Mouse (Mus musculus): ENCODE data around the gene Impg1. TPM values are rescaled to one million over a fixed set of nuclear protein-coding genes. Genes with fewer than 3 reads are reported as not detected.

The Impg1 gene
- total RNA-seq (2015; ENCODE audit: low replicate concordance) (not detected in 2 replicates), total RNA-seq (2017; ENCODE audit: low replicate concordance) (not detected in 2 replicates)

DNA sequence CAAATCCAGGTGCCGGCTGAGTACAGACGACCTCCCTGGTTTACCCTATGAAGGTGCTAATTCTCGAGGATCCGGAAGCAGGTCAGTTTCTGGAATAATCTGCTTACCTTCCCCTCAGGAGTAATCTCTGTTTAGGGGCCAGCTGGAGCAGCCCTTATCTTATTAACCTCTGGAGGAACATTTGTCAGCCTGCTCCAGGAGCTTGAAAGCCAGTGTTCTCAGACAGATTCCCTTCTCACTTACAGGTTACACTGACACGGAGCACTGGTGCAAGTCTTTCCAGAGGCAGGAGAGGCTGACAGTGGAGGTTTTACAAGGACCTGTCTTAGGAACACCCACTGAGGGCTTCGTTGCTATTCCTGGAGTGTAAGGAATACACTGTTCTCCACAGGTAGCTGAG, at the start of gene Impg1:
Gene Impg1 (minus strand): TSS at position 101 of the 400 bp plus-strand sequence.
- no peak for ATAC-seq (replicated peaks; ENCODE audit: low FRiP score, poor library complexity, severe bottlenecking)

DNA sequence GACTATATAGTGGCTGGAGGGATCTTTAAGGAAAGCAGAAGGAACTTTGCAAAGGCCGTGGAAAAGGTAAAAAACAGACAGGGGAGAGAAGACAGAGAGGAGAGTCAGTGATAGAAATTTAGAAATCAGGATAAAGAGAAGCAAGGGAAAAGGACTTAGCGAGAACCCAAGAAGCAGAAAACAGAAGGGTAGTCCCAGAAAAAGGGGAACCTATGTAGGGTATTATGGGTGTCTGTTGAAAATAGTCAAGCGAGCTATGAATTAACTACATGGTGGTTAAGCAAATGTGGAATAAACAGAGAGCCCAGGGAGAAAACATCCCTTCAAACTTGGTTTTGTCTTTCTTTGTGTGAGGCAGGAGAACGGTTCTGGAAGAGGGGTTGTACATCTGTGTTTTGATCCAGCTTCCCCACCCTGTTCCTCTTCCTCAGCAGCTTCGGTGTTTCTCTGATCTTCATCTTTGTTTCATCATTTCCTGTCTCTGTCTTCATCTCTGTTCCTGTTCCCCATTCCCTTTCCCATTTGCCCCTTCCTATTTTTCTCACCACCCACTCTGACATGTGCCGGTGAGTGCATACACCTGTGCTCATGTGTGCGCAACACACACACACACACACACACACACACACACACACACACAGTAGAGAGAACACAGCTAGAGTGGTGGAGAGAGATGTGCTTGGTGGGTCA, 44.3 kb upstream of the Impg1 start:
- no peak for ATAC-seq (replicated peaks; ENCODE audit: low FRiP score, poor library complexity, severe bottlenecking)

DNA sequence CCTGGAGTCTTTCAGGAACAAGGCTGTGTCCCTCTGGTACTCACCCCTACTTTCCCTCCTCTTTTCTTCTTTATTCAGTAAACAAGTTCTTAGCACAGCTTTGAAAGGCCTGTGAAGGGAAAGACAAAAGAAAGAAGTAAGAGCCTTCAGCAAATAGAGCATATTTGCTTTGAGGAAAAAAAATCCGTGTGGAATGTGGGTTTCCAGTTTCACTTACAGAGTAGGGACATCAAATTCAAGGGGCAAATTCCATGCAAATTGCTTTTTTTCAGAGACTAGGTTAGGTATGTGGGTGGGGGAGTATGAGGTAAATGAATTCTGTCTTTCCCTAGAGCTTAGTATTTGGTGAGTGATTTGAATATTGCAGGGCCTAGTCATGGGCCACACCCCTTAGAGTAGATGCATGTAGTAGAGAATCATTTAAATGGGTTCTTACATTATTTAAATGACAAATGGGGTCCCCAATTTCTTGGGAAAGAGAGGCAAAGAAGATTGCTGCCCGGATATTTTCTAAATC, 39.3 kb upstream of the Impg1 start:
- no peak for ATAC-seq (replicated peaks; ENCODE audit: low FRiP score, poor library complexity, severe bottlenecking)

DNA sequence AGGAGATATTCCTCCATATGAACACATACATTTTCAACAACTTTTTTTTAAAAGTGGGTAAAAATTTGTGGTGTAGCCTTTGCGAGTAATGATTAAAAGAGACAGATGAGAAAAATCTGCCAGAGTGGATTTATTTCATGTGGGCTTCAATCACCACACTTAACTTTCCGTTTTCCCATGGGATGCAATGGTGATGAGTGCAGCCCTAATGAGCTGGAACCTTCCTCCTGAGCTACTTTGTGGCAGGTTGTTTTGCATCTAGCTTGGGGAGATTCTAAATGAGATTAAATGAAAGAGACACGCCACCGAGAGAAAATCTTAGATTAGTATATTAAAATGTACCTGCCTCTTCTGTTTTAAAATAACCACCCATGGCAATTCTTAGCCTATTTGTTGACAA, 26.3 kb upstream of the Impg1 start:
- no peak for ATAC-seq (replicated peaks; ENCODE audit: low FRiP score, poor library complexity, severe bottlenecking)

DNA sequence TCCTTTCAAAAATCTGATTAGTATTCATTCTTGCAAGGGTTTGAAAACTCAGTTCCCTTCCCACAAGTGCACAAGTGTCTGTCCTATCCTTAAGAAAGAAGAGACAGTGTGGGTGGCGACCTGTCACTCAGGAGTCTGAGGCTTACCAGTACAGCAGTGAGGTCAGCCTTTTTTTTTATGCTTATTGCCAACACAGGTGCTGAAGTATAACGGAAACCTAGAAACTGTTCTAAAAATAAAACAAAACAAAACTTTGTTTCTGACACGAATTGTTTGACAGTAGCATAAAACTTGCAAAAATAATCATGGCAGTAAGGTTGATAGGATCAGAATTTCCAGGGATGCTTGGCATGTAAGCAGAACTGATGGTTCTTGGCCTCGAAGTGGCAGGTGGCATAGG, 4.9 kb downstream of the Impg1 start:
- ATAC-seq (replicated peaks; ENCODE audit: low FRiP score, poor library complexity, severe bottlenecking) = no peak

DNA sequence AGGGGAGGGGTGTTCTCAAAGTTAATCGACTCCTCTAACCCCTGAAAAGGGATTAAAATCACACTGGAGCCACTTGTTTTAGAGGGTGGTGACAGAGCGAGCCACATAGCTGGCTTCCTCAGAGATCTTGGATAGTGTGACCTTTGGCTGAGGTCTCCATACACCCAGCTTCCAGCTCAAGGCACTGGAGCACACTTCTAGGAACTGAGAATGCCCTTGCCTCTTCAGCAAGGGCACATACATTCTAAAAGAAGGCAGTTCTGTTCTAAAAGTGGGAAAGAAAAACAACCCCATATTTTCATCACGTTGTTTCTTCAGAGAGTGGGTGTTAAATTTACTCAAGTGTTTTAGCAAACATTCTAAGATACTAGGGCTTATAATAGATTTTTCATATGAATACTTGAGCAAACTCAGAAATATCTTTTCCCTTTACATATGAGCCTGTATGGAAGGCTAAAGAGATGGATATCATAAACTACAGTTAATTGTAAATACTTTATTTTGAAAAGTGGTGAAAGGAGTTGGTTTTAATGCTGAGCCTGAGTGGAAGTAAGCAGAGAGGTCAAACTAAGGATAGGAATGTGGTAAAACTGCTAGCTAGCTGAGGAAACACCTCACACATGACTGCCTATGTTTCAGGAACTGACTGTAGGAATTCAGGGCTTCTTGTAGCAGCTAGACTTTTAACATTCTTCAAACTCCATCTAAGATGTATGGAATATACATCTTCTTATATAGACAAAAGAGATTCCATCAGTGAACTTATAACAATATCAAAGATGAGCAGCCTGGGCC, 14.6 kb downstream of the Impg1 start:
- ATAC-seq (replicated peaks; ENCODE audit: low FRiP score, poor library complexity, severe bottlenecking) = no peak

DNA sequence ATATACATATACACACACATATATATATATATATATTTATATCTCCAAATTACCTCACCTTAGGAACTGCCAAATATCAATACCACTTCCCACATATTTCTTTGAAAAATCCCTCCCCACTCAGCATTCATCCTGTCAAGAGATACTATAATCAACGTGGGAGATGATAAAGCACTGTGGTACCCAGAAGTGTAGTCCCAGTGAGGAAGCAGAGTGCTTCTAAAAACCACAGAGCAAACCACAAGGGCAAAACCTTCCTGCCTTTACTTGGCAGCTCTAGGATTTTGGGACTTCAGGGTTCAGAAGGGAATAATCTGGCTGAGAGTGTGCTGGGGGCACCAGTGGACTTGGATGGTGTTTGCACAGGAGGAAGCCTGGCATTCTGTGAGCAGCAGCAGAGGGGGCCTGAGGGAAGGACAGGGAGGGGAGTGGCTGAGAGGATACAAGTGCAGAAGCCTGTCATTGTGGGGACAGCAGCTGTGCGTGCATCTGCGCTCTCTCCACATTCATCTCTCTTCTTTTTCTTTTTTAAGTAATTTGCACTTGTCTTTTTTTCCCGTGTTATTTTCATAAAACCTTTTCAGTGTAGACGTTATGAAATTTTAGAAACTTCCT, 24.1 kb downstream of the Impg1 start:
- ATAC-seq (replicated peaks; ENCODE audit: low FRiP score, poor library complexity, severe bottlenecking) = no peak

DNA sequence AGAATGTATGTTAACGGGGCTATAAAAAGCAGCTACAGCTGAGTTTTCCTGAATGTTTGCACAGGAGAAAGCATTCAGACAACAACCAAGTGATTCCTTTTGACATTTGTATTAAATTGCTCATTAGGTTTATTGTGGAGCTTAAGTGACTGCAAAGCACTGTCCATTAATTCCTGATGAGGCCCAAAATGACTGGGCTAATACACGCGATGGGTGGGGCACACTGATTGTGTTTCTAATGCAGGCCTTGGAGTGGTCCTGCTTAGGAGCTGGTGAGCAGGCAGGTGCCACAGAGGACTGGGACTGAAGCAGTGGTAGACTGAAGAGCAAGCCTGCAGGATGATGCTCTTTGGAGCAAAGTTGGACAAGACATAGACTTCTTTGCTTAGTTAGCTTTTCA, 73.9 kb downstream of the Impg1 start:
- no peak for ATAC-seq (replicated peaks; ENCODE audit: low FRiP score, poor library complexity, severe bottlenecking)

DNA sequence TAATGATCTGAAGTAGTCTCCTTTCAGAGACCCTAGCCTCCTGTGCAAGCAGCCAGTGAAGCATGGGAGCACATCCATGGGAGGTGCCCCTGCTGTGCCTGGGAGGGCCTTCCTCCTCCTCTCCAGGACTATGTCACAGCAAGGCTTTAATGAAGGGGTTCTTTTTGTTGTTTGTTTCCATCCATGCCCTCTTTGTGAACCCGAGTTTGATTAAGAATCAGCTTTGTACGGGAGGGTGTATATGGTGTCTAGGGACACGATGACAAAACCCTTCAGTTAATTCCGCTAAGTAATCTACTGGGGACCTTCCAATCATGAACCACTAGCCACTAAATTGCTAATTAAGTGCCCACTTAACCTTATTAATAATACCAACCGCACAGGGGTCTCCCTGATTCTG, 74.3 kb downstream of the Impg1 start:
- no peak for ATAC-seq (replicated peaks; ENCODE audit: low FRiP score, poor library complexity, severe bottlenecking)

DNA sequence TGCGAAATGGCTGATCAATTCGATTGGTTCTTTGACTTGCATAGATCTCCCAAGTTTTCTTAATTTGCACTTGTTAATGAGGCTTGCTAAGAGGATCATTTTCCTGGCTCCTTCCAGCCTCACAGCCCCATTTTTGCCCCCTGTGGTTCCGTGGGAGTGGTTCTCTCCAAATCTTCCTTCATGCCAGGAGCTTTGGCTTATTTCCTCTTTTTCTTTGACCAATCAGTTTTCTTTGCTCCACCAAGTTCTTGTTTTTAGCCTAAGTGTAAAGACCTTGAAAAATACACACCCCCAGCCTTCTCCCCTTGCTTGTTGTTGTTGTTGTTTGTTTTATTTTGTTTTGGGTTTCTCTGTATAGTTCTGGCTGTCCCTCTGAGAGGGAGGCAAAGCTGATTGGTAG, 77.4 kb downstream of the Impg1 start:
- no peak for ATAC-seq (replicated peaks; ENCODE audit: low FRiP score, poor library complexity, severe bottlenecking)

DNA sequence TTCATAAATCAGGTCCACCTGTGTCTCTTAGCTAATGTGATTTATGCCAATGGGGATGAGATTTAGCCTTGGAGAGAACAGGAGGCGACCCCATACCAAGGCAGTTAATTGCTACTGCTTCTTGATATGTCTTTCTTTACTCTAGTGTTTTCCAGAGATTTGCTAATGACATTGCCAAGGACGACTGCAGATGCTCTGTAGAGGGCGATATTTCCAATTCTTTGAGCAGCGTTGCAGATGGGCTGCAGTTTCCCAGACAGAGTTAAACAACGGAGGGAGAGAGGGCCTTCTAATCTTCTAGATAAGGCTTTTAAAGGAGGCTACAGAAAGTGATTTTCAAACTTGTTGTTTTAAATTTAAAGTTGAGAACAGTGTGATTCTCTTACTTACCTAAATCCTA, 78.8 kb downstream of the Impg1 start:
- no peak for ATAC-seq (replicated peaks; ENCODE audit: low FRiP score, poor library complexity, severe bottlenecking)

DNA sequence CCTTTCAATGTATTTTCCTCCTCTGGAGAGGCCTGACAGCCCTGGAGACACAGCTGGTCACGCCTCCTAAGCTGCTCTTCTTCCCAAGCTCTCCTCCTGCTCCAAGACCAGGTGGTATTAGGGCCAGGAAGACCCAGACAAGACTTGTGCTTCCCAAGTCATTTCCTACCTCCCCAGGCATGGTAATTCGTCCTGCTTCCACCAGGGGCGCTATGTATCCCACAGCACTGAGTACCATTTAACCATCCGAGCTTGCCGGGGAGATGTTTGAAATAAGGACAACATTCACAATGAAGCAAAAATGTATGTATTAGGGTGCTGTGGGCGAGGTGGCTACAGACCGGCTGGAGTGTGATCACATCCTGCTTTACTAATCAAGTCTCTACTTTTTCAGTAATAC, 79.3 kb downstream of the Impg1 start:
- no peak for ATAC-seq (replicated peaks; ENCODE audit: low FRiP score, poor library complexity, severe bottlenecking)

DNA sequence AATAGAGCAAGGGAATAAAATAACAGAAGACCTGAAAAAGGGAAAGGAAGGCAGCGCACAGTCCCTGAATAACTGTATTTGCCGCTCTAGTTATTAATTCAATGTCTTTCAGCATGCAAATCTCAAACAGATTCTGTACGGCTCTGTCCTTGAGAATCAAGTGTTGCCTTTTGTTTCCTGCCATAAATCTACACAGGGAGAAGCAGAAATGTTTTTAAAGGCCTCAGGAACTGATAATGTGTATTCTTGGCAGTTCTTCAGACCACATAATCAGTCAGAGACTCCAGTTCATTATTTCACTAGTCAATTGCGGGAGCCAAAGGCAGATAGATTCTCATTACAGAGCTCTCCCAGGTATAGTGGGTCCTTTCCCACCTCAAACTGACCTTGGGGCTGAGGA, 82.6 kb downstream of the Impg1 start:
- ATAC-seq (replicated peaks; ENCODE audit: low FRiP score, poor library complexity, severe bottlenecking) = no peak

DNA sequence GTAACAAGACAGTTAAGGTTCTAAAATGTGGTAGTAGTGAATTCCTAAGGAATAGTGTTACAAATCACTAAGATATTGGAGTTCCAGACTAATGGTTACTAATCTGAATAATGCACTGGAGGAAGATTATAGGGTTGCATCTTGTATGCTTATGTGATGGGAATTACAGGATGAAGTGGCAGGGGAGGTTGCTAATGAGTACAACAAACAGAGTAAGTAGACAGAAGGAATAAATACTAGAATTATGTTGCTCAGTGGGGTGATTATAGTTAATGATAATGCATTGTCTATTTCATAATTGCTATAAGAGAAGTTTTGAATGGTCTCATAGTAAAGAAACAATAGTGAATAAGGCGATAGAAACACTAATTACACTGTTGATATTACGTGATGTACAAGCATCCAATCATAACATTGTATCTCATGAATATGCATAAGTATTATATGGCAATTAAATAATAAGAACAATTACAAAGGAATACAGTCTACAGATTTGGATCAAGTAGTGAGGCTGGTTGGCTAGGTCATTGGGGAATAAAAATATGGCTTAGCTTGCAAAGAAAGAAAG, 85.1 kb downstream of the Impg1 start:
- ATAC-seq (replicated peaks; ENCODE audit: low FRiP score, poor library complexity, severe bottlenecking) = no peak

DNA sequence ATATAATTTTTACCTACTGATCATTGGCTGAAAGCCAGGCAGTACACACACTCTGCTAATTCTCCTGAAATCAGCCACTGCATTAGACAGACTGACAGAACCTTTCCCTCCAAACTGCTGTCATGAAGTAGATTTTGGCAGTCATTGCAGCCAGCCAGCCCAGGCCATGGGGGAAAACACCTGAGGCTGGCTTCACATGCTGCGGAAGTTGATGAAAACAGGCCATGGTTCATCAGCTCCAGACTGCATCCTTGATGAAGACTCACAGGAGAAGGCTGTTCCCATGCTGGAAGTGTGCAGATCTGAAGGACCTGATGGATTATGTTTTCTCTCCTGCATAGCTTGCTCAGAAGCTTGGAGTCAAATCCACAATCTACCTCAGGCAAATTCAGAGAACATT, 91.2 kb downstream of the Impg1 start:
- no peak for ATAC-seq (replicated peaks; ENCODE audit: low FRiP score, poor library complexity, severe bottlenecking)

DNA sequence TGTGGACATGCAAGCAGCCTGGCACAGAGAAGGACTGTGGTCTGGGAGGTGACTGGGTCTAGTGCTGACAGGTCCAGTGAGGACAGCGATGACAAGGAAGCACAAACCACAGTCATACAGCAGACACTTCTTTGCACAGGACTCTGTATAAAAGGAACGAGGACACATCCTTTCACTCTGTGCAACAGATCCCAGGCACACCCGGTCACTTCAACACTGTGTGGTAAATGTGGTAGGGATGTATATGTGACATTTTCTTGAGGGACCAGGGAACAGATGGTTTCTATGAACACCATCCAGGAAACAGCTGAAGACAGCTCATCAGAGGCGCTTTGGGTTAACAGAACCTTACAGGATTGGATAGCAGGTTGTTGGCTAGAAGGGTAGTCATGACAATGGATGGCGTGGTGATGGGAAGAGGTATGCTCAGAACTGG, 92.0 kb downstream of the Impg1 start:
- ATAC-seq (replicated peaks; ENCODE audit: low FRiP score, poor library complexity, severe bottlenecking) = no peak

DNA sequence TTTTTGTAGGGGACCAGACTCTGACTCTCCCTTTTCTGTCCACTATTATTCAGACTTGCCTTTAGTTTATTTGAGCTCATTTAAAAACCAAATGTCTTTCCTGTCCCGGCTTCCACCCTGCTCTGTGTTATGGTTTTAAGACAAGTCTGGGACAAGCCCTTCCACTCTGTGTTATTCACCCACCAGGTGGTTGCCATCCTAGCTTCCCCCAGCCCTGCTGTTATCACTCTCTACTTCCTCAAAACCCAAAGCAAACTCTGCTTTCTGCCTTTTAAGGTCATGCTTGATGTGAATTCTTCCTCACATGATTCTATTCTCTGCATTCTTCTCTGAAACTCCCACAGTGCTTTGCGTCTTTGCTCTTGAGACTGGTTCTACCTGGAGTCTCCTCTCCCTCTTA, 96.6 kb downstream of the Impg1 start:
- ATAC-seq (replicated peaks; ENCODE audit: low FRiP score, poor library complexity, severe bottlenecking) = no peak

DNA sequence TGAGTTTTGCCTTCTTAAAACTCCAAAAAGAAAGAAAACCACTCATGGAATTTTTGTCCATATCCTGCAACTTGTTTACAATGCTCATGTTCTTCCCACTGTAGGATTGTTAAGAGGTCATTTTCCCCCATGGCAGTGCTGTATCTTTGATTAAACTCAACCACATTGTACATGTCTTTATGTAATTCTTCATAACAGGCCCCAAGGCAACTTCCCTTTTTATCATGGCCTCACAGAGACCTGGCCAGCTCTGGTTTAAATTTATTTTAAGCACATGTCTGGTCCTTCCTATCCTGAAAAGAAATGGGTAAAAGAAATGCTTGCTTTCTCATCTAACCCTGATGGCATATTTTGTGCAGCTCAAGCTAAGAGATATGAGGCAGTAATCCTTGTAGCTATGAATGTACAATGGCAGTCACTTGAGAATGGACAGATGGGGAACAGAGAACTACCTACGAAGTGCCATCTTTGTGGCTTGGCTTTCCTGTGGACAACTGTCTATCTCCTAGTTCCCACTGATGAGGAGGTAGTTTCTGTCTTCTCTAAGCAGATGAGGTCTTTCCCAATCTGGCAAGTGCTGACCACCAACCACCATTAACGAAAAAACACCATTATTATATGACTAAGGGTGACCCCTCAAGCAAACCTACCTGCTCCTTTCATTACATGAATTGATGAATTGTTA, 97.6 kb downstream of the Impg1 start:
- no peak for ATAC-seq (replicated peaks; ENCODE audit: low FRiP score, poor library complexity, severe bottlenecking)

DNA sequence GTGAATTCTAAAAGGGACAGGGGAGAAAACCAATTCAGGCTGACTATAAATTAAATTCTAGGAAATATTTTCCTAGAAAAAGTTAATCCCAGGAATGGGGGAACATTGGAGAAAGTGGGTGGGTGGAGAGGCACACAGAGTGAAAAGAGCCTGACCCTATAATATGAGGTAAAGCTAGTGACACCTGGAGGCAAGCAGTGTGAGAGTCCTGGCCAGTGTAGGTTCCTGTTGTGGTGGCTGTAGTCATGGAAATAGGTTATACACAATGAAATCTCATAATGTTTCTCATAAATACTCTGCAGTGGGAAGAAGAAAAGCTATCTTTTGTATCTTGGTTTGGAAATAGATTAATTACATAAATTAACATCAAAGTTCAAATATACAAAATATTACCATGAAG, 105.2 kb downstream of the Impg1 start:
- ATAC-seq (replicated peaks; ENCODE audit: low FRiP score, poor library complexity, severe bottlenecking) = no peak

All from erythroblast, adult 5-6 weeks (primary cell).